Mouse (Mus musculus): ENCODE results near the gene Rora. TPM values are rescaled to one million over a fixed set of nuclear protein-coding genes. Genes with fewer than 3 reads are reported as not detected.

Rora gene
- total and polyA plus RNA-seq, 2 experiments = 11.3 to 30.8 TPM

- no peaks in the 10 kb centered on the region for H3K27me3 ChIP-seq (ENCODE audit: control insufficient read depth, insufficient read depth, low read length)
- no peaks in the 10 kb centered on the region for H3K79me2 ChIP-seq (ENCODE audit: control insufficient read depth, insufficient read depth, low read length)
- no peak overlapping the region for H3K27ac ChIP-seq (replicated peaks; ENCODE audit: insufficient read depth, low read depth, low read length)
- no peak for TF ChIP-seq POLR2A (IDR thresholded peaks at IDR 0.05; ENCODE audit: extremely low read depth, insufficient read depth, low read length)
- no peak for TF ChIP-seq CTCF (IDR thresholded peaks at IDR 0.05; ENCODE audit: low read depth, low read length)
- H3K9ac ChIP-seq (ENCODE audit: low read depth, low read length) = no peak overlapping the region
- WGBS = 83% methylated on average over 14 of the region's 14 CpGs
- no peak overlapping the region for H3K4me3 ChIP-seq (ENCODE audit: insufficient read depth, low read depth, low read length)
- H3K36me3 ChIP-seq (ENCODE audit: control insufficient read depth, insufficient read depth, low read length) = no peaks in the 10 kb centered on the region
- no peaks in the 10 kb centered on the region for H3K4me1 ChIP-seq (ENCODE audit: control insufficient read depth, insufficient read depth, low read length)
- no peak for DNase-seq (ENCODE audit: extremely low read depth, low read depth, low spot score)
Measured at GRCm38 (mm10) chr9:69150224-69150623, 496.6 kb downstream of the Rora start.

GRCm38 (mm10) chr9:69154684-69155083 lies 501.1 kb downstream of the Rora start:
- no peak overlapping the region for H3K27ac ChIP-seq (replicated peaks; ENCODE audit: insufficient read depth, low read depth, low read length)
- H3K27me3 ChIP-seq (ENCODE audit: control insufficient read depth, insufficient read depth, low read length) = no peaks in the 10 kb centered on the region
- H3K4me1 ChIP-seq (ENCODE audit: control insufficient read depth, insufficient read depth, low read length) = no peaks in the 10 kb centered on the region
- no peak overlapping the region for H3K9ac ChIP-seq (ENCODE audit: low read depth, low read length)
- peak; percentile 53 for DNase-seq (ENCODE audit: extremely low read depth, low read depth, low spot score)
- H3K36me3 ChIP-seq (ENCODE audit: control insufficient read depth, insufficient read depth, low read length) = no peaks in the 10 kb centered on the region
- no peak for TF ChIP-seq POLR2A (IDR thresholded peaks at IDR 0.05; ENCODE audit: extremely low read depth, insufficient read depth, low read length)
- no peak for TF ChIP-seq CTCF (IDR thresholded peaks at IDR 0.05; ENCODE audit: low read depth, low read length)
- H3K79me2 ChIP-seq (ENCODE audit: control insufficient read depth, insufficient read depth, low read length) = no peaks in the 10 kb centered on the region
- 58% methylated on average over 5 of the region's 5 CpGs for WGBS
- no peak overlapping the region for H3K4me3 ChIP-seq (ENCODE audit: insufficient read depth, low read depth, low read length)

DNA sequence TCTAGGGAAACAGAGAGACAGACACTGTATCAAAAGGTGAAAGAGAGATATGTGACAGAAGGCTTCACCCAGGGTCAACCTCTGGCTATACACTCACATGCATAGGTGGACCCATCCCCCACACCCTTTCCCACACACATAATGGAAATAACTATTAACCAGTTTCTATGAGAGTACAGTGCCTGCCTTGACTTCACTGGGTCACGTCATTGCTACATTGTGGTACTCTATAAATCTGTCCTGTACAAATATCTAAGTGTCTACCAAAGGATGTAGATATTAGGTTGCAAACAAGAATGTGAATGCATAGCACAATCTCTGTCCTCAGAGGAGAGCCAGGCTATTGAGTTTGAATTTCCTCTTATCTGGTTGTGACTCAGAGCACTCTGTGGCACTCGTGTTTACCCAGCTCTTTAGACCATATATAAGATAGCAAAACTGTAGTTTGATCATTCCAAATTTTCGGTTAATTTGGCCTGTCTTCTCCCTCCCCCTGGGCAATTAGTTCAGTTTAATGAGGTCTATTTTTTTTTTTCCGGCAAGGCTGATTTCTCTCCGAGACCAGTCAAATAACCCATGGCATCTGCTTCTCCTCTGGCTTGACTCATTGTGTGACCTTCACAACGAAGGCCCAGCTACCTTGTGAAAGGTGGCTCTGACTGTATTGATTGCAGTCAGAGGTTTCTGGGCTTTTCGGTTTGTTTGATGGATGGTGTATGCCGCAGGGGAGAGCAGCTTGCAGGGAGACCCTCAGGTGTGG lies 502.4 kb downstream of the Rora start:
- Histone ChIP-seq H3K9ac (ENCODE audit: low read depth, low read length) (no peak overlapping the region), H3K36me3 (ENCODE audit: control insufficient read depth, insufficient read depth, low read length) (no peaks in the 10 kb centered on the region), H3K27me3 (ENCODE audit: control insufficient read depth, insufficient read depth, low read length) (no peaks in the 10 kb centered on the region), H3K79me2 (ENCODE audit: control insufficient read depth, insufficient read depth, low read length) (no peaks in the 10 kb centered on the region), H3K27ac (replicated peaks; ENCODE audit: insufficient read depth, low read depth, low read length) (no peak overlapping the region), H3K4me3 (ENCODE audit: insufficient read depth, low read depth, low read length) (no peak overlapping the region), H3K4me1 (ENCODE audit: control insufficient read depth, insufficient read depth, low read length) (no peaks in the 10 kb centered on the region)
- TF ChIP-seq POLR2A (IDR thresholded peaks at IDR 0.05; ENCODE audit: extremely low read depth, insufficient read depth, low read length) (no peak), CTCF (IDR thresholded peaks at IDR 0.05; ENCODE audit: low read depth, low read length) (no peak)
- no peak for DNase-seq (ENCODE audit: extremely low read depth, low read depth, low spot score)
- 71% methylated on average over 8 of the region's 8 CpGs for WGBS

DNA sequence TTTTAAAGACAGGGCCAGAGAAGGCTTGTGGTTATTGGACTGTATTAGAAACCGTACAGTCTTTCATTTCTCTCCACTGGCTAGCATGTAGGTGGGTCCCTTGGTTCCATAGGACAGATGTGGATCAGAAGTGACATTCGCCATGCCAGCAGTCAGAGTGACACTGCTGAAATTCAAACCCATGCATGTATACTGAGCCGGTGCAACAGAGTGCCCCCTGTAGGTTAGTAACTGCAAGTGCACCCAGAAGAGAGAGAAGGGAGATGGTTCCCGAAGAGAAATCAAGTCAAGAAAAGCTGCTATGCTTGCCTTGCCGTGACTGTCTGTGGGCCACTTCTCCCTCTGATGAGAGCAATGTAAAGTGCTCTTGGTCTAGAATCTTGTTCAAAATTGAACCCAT lies 507.2 kb downstream of the Rora start:
- Histone ChIP-seq H3K4me1 (ENCODE audit: control insufficient read depth, insufficient read depth, low read length) (peaks cover 3% of the 10 kb centered on the region; the same call in 1 of the 2 replicates), H3K36me3 (ENCODE audit: control insufficient read depth, insufficient read depth, low read length) (no peaks in the 10 kb centered on the region), H3K4me3 (ENCODE audit: insufficient read depth, low read depth, low read length) (no peak overlapping the region), H3K9ac (ENCODE audit: low read depth, low read length) (no peak overlapping the region), H3K27me3 (ENCODE audit: control insufficient read depth, insufficient read depth, low read length) (no peaks in the 10 kb centered on the region), H3K27ac (replicated peaks; ENCODE audit: insufficient read depth, low read depth, low read length) (no peak overlapping the region), H3K79me2 (ENCODE audit: control insufficient read depth, insufficient read depth, low read length) (no peaks in the 10 kb centered on the region)
- TF ChIP-seq CTCF (IDR thresholded peaks at IDR 0.05; ENCODE audit: low read depth, low read length) (no peak; the same call in 1 of the 2 replicates), POLR2A (IDR thresholded peaks at IDR 0.05; ENCODE audit: extremely low read depth, insufficient read depth, low read length) (no peak)
- DNase-seq (ENCODE audit: extremely low read depth, low read depth, low spot score) = no peak
- WGBS = 93% methylated on average over 5 of the region's 5 CpGs

- no peaks in the 10 kb centered on the region for H3K27me3 ChIP-seq (ENCODE audit: control insufficient read depth, insufficient read depth, low read length)
- H3K36me3 ChIP-seq (ENCODE audit: control insufficient read depth, insufficient read depth, low read length) = no peaks in the 10 kb centered on the region
- no peak overlapping the region for H3K27ac ChIP-seq (replicated peaks; ENCODE audit: insufficient read depth, low read depth, low read length)
- 79% methylated on average over 7 of the region's 7 CpGs for WGBS
- no peaks in the 10 kb centered on the region for H3K79me2 ChIP-seq (ENCODE audit: control insufficient read depth, insufficient read depth, low read length)
- H3K4me3 ChIP-seq (ENCODE audit: insufficient read depth, low read depth, low read length) = no peak overlapping the region
- H3K4me1 ChIP-seq (ENCODE audit: control insufficient read depth, insufficient read depth, low read length) = peaks cover 3% of the 10 kb centered on the region; the same call in 1 of the 2 replicates
- DNase-seq (ENCODE audit: extremely low read depth, low read depth, low spot score) = no peak
- TF ChIP-seq POLR2A (IDR thresholded peaks at IDR 0.05; ENCODE audit: extremely low read depth, insufficient read depth, low read length) (no peak), CTCF (IDR thresholded peaks at IDR 0.05; ENCODE audit: low read depth, low read length) (no peak)
- no peak overlapping the region for H3K9ac ChIP-seq (ENCODE audit: low read depth, low read length)
Measured at GRCm38 (mm10) chr9:69164653-69165052, 511.1 kb downstream of the Rora start.
